Comparison of ENCODE assay signal across 18 mouse cellular contexts in the genomic region with DNA sequence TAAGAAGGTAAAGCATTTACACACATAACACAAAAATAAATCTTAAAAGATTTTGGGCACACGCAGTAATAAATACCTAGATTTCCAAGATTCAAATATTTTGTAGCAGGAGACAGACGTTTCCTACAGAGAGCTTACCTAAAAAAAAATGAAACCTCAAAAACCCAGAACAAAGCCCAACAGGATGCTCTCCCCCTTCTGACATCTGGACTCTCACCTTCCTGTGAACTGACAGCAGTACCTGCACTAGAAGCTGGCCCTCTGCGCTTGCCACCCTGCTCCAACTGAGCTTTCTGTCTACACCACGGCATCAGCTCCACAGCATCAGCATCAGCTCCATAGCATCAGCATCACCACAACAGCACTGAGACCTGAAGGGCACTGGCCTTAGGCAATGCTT. TPM values are rescaled to one million over a fixed set of nuclear protein-coding genes. Genes with fewer than 3 reads are reported as not detected.
DNase-seq lines count a peak whose midpoint lies in the region; ATAC-seq and TF ChIP-seq lines count a peak whose summit lies in the region.
"Had no signal": no experiment of that assay in that cellular context is flagged by ENCODE, and none has a peak within 500 bp of the region (broad histone marks: within the 10 kb centered on the region; RNA-seq: fewer than 3 reads in every experiment).

No protein-coding gene starts in this region.

- H3K27me3 ChIP-seq in heart, embryonic 15.5 days, result no peaks in the 10 kb centered on the region
- H3K27me3 ChIP-seq in heart, embryonic 11.5 days (ENCODE audit: control insufficient read depth, insufficient read depth, low read length), result no peaks in the 10 kb centered on the region
- H3K27me3 ChIP-seq: embryonic facial prominence, embryonic 15.5 days; heart, embryonic 13.5 days; hindbrain, embryonic 13.5 days had no signal

- peaks cover 35% of the 10 kb centered on the region for H3K4me1 ChIP-seq in heart, embryonic 15.5 days (replicated peaks)
- H3K4me1 ChIP-seq in heart, embryonic 11.5 days (ENCODE audit: control insufficient read depth, insufficient read depth, low read length), result peaks cover 25% of the 10 kb centered on the region

- peaks cover 4% of the 10 kb centered on the region; the same call in 1 of the 2 replicates for H3K36me3 ChIP-seq in heart, embryonic 15.5 days
- H3K36me3 ChIP-seq in heart, embryonic 11.5 days (ENCODE audit: control insufficient read depth, insufficient read depth, low read length), result peaks cover 8% of the 10 kb centered on the region

- H3K4me2 ChIP-seq in heart, embryonic 15.5 days, result no peak overlapping the region
- H3K4me2 ChIP-seq in heart, embryonic 11.5 days, result no peak overlapping the region
- H3K4me2 ChIP-seq: embryonic facial prominence, embryonic 15.5 days; hindbrain, embryonic 13.5 days had no signal

- no peaks in the 10 kb centered on the region for H3K9me3 ChIP-seq in heart, embryonic 15.5 days (replicated peaks)
- H3K9me3 ChIP-seq in heart, embryonic 11.5 days (replicated peaks; ENCODE audit: control insufficient read depth, low read length), result no peaks in the 10 kb centered on the region
- H3K9me3 ChIP-seq: embryonic facial prominence, embryonic 15.5 days; forebrain, embryonic 10.5 days; hindbrain, embryonic 13.5 days had no signal

- TF ChIP-seq CTCF in left cerebral cortex, adult 2 months (IDR thresholded peaks at IDR 0.05), result no peak

- no peak overlapping the region for H3K4me3 ChIP-seq in heart, embryonic 15.5 days
- no peak overlapping the region for H3K4me3 ChIP-seq in heart, embryonic 11.5 days (ENCODE audit: low read depth, low read length)
- no peak overlapping the region for H3K4me3 ChIP-seq in left cerebral cortex, adult 2 months
- H3K4me3 ChIP-seq: embryonic facial prominence, embryonic 15.5 days; erythroblast, embryonic 14.5 days; forebrain, embryonic 10.5 days; gastrocnemius, adult 2 months; heart, embryonic 13.5 days; hindbrain, embryonic 13.5 days had no signal

- no peak overlapping the region for H3K9ac ChIP-seq in heart, embryonic 15.5 days
- no peak overlapping the region for H3K9ac ChIP-seq in heart, embryonic 11.5 days (ENCODE audit: low read depth, low read length)
- H3K9ac ChIP-seq: embryonic facial prominence, embryonic 15.5 days; hindbrain, embryonic 13.5 days had no signal

- 86% methylated on average over 4 of the region's 4 CpGs for WGBS in heart, embryonic 15.5 days
- 89% methylated on average over 4 of the region's 4 CpGs for WGBS in heart, embryonic 11.5 days (ENCODE audit: insufficient replicate concordance)

- 0 out of 2 replicates have a peak overlapping the region, but pooled peaks have one; percentile 66 for H3K27ac ChIP-seq in heart, embryonic 15.5 days
- no peak overlapping the region for H3K27ac ChIP-seq in heart, embryonic 11.5 days (ENCODE audit: low read depth, low read length)
- H3K27ac ChIP-seq in left cerebral cortex, adult 2 months, result no peak overlapping the region
- H3K27ac ChIP-seq: embryonic facial prominence, embryonic 15.5 days had no signal

- peak; percentile 57 for DNase-seq in thymus, postnatal 0 days (ENCODE audit: low spot score)
- no peak for DNase-seq in thymus, postnatal 10 days (ENCODE audit: low spot score in 2 of 2)
- DNase-seq in left cerebral cortex, adult 2 months (ENCODE audit: extremely low spot score in 1 of 2, low spot score in 2 of 2), result no peak
- DNase-seq: B cell, adult 2 months; cerebellum, adult 2 months; gastrocnemius, adult 2 months; gastrocnemius, postnatal 25 days had no signal

- no peak for ATAC-seq in heart, embryonic 15.5 days (replicated peaks; ENCODE audit: insufficient number of reproducible peaks, insufficient read depth, low FRiP score, low read depth)
- no peak for ATAC-seq in heart, embryonic 11.5 days (replicated peaks; ENCODE audit: insufficient number of reproducible peaks, low FRiP score, low TSS enrichment)
- ATAC-seq in CD4-positive, CD25-positive, alpha-beta regulatory T cell, adult 4 months, result peak; percentile 68
- peak; percentile 48 for ATAC-seq in inflammation-experienced regulatory T-cells, adult 6 months
- ATAC-seq in megakaryocyte progenitor cell, adult 5-6 weeks (replicated peaks; ENCODE audit: poor library complexity), result no peak
- ATAC-seq: forebrain, embryonic 14.5 days had no signal

- intact Hi-C loops in left cerebral cortex, adult 2 months (cut with DNase I), result no loop called here

RNA-seq across cellular contexts. Expression of a gene that starts 19.1 kb away (rescaled TPM):
- 10.2 and 12.0 TPM in 2 replicates for polyA plus RNA-seq in heart, embryonic 15.5 days (2015; fragmentation: Nextera tagmentation; extraction: Ambion mirVana)
- polyA plus RNA-seq in heart, embryonic 11.5 days (2014; fragmentation: Nextera tagmentation; extraction: Ambion mirVana), result 17.4 and 18.5 TPM in 2 replicates
- 6.7 and 6.8 TPM in 2 replicates for polyA plus RNA-seq in thymus, postnatal 0 days (2015; fragmentation: Nextera tagmentation; extraction: Ambion mirVana)
- 1 to 10 TPM; 1.5 to 6.1 TPM for polyA plus RNA-seq in CD4-positive, CD25-positive, alpha-beta regulatory T cell, adult 4 months (2017; shearing (Covaris generic))
- 1 to 10 TPM; 2.1 to 3.7 (median 3.7) TPM for polyA plus RNA-seq in inflammation-experienced regulatory T-cells, adult 6 months (2017; shearing (Covaris generic))
- total RNA-seq in left cerebral cortex, adult 2 months (2021), result 10 to 100 TPM; 76.6 to 78.1 TPM
- 5.6 and 6.5 TPM in 2 replicates for total RNA-seq in megakaryocyte progenitor cell, adult 5-6 weeks (2015)
- 6.9 and 9.0 TPM in 2 replicates for total RNA-seq in megakaryocyte progenitor cell, adult 5-6 weeks (2017)

Comparison
In these comparisons a context has a peak if more than half of its experiments do, and no peak if none do; other contexts are left out.
1. ATAC-seq: peak in CD4-positive, CD25-positive, alpha-beta regulatory T cell, adult 4 months (single experiment) and inflammation-experienced regulatory T-cells, adult 6 months (single experiment); none in heart, embryonic 15.5 days (single experiment), heart, embryonic 11.5 days (single experiment) and megakaryocyte progenitor cell, adult 5-6 weeks (single experiment).